Mouse (Mus musculus) spleen, adult 2 months (tissue): Measurements from ENCODE around the gene Rap1a. TPM values are rescaled to one million over a fixed set of nuclear protein-coding genes. Genes with fewer than 3 reads are reported as not detected.
A peak's percentile ranks its signal among the peaks of the same experiment; 100 is the strongest.

Experiments
- DNase-seq, 2 experiments: peaks; one replicate each; pipeline versions ENCODE4 v3.0.0 to v3.0.0-alpha.2; 2012 to 2021; ENCODE audit warnings: low spot score in 2 of 2, low read depth in 1 of 2
- H3K27ac ChIP-seq: fragments of 200-500 bp; 2 replicates; pipeline ENCODE4 v1.5.1; 2012; ENCODE audit warnings: low read length, inconsistent platforms; ENCODE audit not compliant: insufficient read depth
- H3K27me3 ChIP-seq: fragments of 200-500 bp; 2 replicates; pipeline ENCODE4 v1.6.1; 2012; ENCODE audit warnings: mild to moderate bottlenecking, moderate library complexity, low read length, inconsistent platforms; ENCODE audit not compliant: control insufficient read depth, insufficient read depth
- H3K36me3 ChIP-seq: fragments of 200-500 bp; 2 replicates; pipeline ENCODE4 v1.6.1; 2012; ENCODE audit warnings: mild to moderate bottlenecking, low read length, inconsistent platforms; ENCODE audit not compliant: control insufficient read depth, insufficient read depth
- H3K4me1 ChIP-seq: fragments of 200-500 bp; 2 replicates; pipeline ENCODE4 v1.6.1; 2011; ENCODE audit warnings: inconsistent platforms; ENCODE audit not compliant: control insufficient read depth, insufficient read depth, insufficient read length
- H3K4me3 ChIP-seq: fragments of 200-500 bp; 2 replicates; pipeline ENCODE4 v1.5.1; 2011; ENCODE audit warnings: mild to moderate bottlenecking, inconsistent platforms; ENCODE audit not compliant: insufficient read depth, insufficient read length; ENCODE audit errors: extremely low read depth
- CTCF ChIP-seq: fragments of 200-500 bp; IDR thresholded peaks from 2 replicates; pipeline ENCODE4 v1.5.1; 2011; ENCODE audit warnings: mild to moderate bottlenecking, inconsistent platforms; ENCODE audit not compliant: insufficient read depth, insufficient read length, insufficient replicate concordance; ENCODE audit errors: extremely low read depth
- POLR2A ChIP-seq: fragments of 200-500 bp; IDR thresholded peaks from 2 replicates; pipeline ENCODE4 v1.6.1; 2011; ENCODE audit warnings: low read depth, low read length, inconsistent platforms
- WGBS: fragments of 180-500 bp; shearing (Covaris S2); methylation state at CpG from one replicate; pipeline ENCODE4 v1.1.7; 2018; 5-methylcytosine and 5-hydroxymethylcytosine counted together
- polyA plus RNA-seq: library from polyadenylated mRNA; depleted of rRNA; stranded (reverse); fragments of >200 nt; gene quantifications from 2 replicates; pipeline ENCODE4 v1.2.3, GENCODE M21; 2012

Rap1a gene
- polyA plus RNA-seq, 1 experiment, result 8.0 TPM

- Histone ChIP-seq H3K4me3 (no peak overlapping the region), H3K27ac (peak overlapping the region; percentile 37), H3K36me3 (no peaks in the 10 kb centered on the region), H3K4me1 (peaks cover 19% of the 10 kb centered on the region; the same call in 1 of the 2 replicates), H3K27me3 (no peaks in the 10 kb centered on the region)
- WGBS, result 48% methylated on average over 7 of the region's 7 CpGs
- TF ChIP-seq POLR2A (no peak), CTCF (no peak)
- peak; percentile 8 to 44 for DNase-seq
Observed at GRCm38 (mm10) chr3:105825501-105826161, 24.5 kb upstream of the Rap1a start.

GRCm38 (mm10) chr3:105824704-105825103, 23.6 kb upstream of the Rap1a start:
- no peaks in the 10 kb centered on the region for H3K36me3 ChIP-seq
- no peaks in the 10 kb centered on the region for H3K27me3 ChIP-seq
- H3K4me3 ChIP-seq, result no peak overlapping the region
- no peak overlapping the region for H3K27ac ChIP-seq
- H3K4me1 ChIP-seq, result peaks cover 19% of the 10 kb centered on the region; the same call in 1 of the 2 replicates
- DNase-seq, result no peak
- TF ChIP-seq POLR2A (no peak), CTCF (no peak)
- 72% methylated on average over 2 of the region's 2 CpGs for WGBS

GRCm38 (mm10) chr3:105824103-105824502, 23.0 kb upstream of the Rap1a start:
- no peak overlapping the region for H3K27ac ChIP-seq
- H3K4me3 ChIP-seq, result no peak overlapping the region
- no peak for DNase-seq
- H3K27me3 ChIP-seq, result no peaks in the 10 kb centered on the region
- WGBS, result 40% methylated on average over 5 of the region's 5 CpGs
- H3K36me3 ChIP-seq, result no peaks in the 10 kb centered on the region
- H3K4me1 ChIP-seq, result peaks cover 19% of the 10 kb centered on the region; the same call in 1 of the 2 replicates
- TF ChIP-seq CTCF, result no peak
- TF ChIP-seq POLR2A, result no peak

GRCm38 (mm10) chr3:105823609-105824008, 22.5 kb upstream of the Rap1a start:
- peaks cover 19% of the 10 kb centered on the region; the same call in 1 of the 2 replicates for H3K4me1 ChIP-seq
- TF ChIP-seq POLR2A (no peak), CTCF (no peak)

GRCm38 (mm10) chr3:105821504-105821903, 20.4 kb upstream of the Rap1a start:
- peaks cover 19% of the 10 kb centered on the region; the same call in 1 of the 2 replicates for H3K4me1 ChIP-seq
- no peaks in the 10 kb centered on the region for H3K36me3 ChIP-seq
- WGBS, result 91% methylated on average over 3 of the region's 3 CpGs
- TF ChIP-seq CTCF (no peak), POLR2A (no peak)
- no peak overlapping the region for H3K27ac ChIP-seq
- H3K4me3 ChIP-seq, result no peak overlapping the region
- no peak for DNase-seq
- no peaks in the 10 kb centered on the region for H3K27me3 ChIP-seq

More at GRCm38 (mm10) chr3:105823609-105824008, 22.5 kb upstream of the Rap1a start:
- DNase-seq, result no peak
- H3K27me3 ChIP-seq, result no peaks in the 10 kb centered on the region
- H3K36me3 ChIP-seq, result no peaks in the 10 kb centered on the region
- no peak overlapping the region for H3K4me3 ChIP-seq
- H3K27ac ChIP-seq, result no peak overlapping the region

- no peak overlapping the region for H3K4me3 ChIP-seq
- H3K27ac ChIP-seq, result no peak overlapping the region
Observed at GRCm38 (mm10) chr3:105820272-105820671, 19.1 kb upstream of the Rap1a start.

More at GRCm38 (mm10) chr3:105820272-105820671, 19.1 kb upstream of the Rap1a start:
- DNase-seq, result no peak
- WGBS, result 90% methylated on average over 3 of the region's 3 CpGs
- H3K4me1 ChIP-seq, result peaks cover 18% of the 10 kb centered on the region; the same call in 1 of the 2 replicates
- no peaks in the 10 kb centered on the region for H3K36me3 ChIP-seq
- no peak for TF ChIP-seq CTCF
- TF ChIP-seq POLR2A, result no peak
- no peaks in the 10 kb centered on the region for H3K27me3 ChIP-seq
